Mouse (Mus musculus) granulocyte monocyte progenitor cell, adult 5-6 weeks (primary cell): ENCODE results near the gene Enam. TPM values are rescaled to one million over a fixed set of nuclear protein-coding genes. Genes with fewer than 3 reads are reported as not detected.
A peak's percentile ranks its signal among the peaks of the same experiment; 100 is the strongest.
"Not testable (repeated sequence)": the region's sequence is repeated elsewhere in the genome, so short reads cannot be mapped to it uniquely, and the experiment has no call there.

Experiments
- ATAC-seq: replicated peaks from 2 replicates; pipeline ENCODE4 v1.8.0; 2016; ENCODE audit warnings: mild to moderate bottlenecking, moderate TSS enrichment, inconsistent platforms; ENCODE audit not compliant: poor library complexity, severe bottlenecking
- total RNA-seq, 2 experiments: library from RNA; stranded (forward) in 1 of 2; stranded (reverse) in 1 of 2; fragments of 200-712, 200-1000 nt in 1 of 2; fragments of >200 nt in 1 of 2; fragmentation: Nextera tagmentation in 1 of 2; gene quantifications; 2 replicates each; pipeline ENCODE4 v1.2.3; 2014 to 2017

Enam gene
- total RNA-seq (2014; fragmentation: Nextera tagmentation) (not detected in 2 replicates), total RNA-seq (2017) (not detected in 2 replicates)

- ATAC-seq: no peak
Measured at GRCm38 (mm10) chr5:88487675-88488074, at the start of gene Enam. Gene Enam, plus strand, starts transcription at chr5:88487975.

- ATAC-seq: no peak
Measured at GRCm38 (mm10) chr5:88455691-88456090, 32.1 kb upstream of the Enam start, which contains the start of gene Ambn. Gene Ambn, plus strand, starts transcription at chr5:88455991.

DNA sequence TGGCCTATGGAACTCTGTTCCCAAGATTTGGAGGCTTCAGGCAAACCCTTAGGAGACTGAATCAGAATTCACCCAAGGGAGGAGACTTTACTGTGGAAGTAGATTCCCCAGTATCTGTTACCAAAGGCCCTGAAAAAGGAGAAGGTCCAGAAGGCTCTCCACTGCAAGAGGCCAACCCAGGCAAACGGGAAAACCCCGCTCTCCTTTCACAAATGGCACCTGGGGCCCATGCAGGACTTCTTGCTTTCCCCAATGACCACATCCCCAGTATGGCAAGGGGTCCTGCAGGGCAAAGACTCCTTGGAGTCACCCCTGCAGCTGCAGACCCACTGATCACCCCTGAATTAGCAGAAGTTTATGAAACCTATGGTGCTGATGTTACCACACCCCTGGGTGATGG lies 20.3 kb upstream of the Enam start:
- ATAC-seq: no peak

- peak; percentile 91 for ATAC-seq
Measured at GRCm38 (mm10) chr5:88468807-88469704, 18.7 kb upstream of the Enam start.

- no peak for ATAC-seq
Measured at GRCm38 (mm10) chr5:88489004-88489403, 1.2 kb downstream of the Enam start.

- ATAC-seq: no peak
Measured at GRCm38 (mm10) chr5:88491111-88491510, 3.3 kb downstream of the Enam start.

DNA sequence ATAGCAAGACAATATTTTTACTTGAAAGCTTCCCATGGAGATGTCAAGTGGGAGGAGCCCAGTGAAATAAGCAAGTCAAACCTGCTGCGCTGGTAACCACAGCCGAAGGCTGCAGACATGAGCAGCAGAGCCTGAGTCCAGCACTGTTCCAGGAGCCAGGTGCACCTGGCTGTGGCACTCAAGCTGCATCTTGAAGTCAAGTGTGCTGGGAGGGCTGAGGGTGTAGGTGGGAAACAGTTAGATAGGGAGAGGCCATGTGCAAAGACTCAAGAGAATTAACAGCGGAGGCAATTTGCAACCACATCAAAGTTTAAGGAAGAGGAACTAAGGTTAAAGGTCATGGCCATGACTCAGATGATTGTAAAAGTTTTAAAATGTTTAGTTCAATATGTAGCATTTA lies 12.0 kb downstream of the Enam start:
- ATAC-seq: peak; percentile 63

- ATAC-seq: peak; percentile 97
Measured at GRCm38 (mm10) chr5:88508555-88508954, 20.8 kb downstream of the Enam start.

DNA sequence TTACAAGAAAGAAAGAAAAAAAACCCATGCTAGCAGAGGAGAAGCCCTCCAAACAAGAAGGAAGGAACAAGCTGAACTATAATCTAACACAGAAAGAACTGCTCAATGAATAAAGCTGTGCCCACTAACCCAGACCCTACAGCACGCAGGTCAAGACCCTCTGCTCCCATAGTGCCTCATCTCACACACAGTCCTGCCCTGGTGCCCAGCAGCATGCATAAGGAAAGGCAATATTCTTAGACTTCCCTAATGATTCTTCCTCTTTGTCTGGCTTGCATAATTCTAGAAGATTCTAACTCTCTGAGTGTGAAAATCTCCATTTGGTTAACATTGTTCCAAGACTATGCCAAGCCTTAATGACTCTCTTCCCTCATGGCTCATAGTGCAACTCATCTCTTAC lies 21.2 kb downstream of the Enam start:
- ATAC-seq: peak; percentile 91

- peak; percentile 96 for ATAC-seq
Measured at GRCm38 (mm10) chr5:88519232-88519631, 31.5 kb downstream of the Enam start.

DNA sequence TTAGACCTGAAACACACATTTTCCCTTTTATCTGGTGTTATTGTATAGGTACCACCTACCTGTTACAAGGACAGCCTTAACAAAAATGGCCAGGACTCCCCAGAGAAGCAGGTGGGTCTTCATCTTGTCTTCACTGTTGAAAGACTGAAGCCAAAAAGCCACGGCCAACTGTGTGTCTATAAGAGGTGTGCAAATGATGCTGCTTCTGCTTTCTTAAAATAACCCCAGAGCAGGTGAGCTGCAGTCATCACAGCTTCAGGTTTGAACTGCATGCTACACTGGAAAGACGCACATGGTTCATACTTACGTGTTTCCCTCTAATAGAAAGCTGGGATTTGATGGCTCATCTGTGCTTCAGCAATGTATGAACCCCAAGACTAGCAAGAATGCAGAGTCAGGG lies 39.9 kb downstream of the Enam start, which contains the start of gene Jchain:
TSS of gene Jchain (minus strand) at position 235 of the 400 bp plus-strand sequence.
- no peak for ATAC-seq

GRCm38 (mm10) chr5:88530908-88531307 lies 43.1 kb downstream of the Enam start:
- no peak for ATAC-seq

GRCm38 (mm10) chr5:88534697-88535096 lies 46.9 kb downstream of the Enam start:
- no peak for ATAC-seq

DNA sequence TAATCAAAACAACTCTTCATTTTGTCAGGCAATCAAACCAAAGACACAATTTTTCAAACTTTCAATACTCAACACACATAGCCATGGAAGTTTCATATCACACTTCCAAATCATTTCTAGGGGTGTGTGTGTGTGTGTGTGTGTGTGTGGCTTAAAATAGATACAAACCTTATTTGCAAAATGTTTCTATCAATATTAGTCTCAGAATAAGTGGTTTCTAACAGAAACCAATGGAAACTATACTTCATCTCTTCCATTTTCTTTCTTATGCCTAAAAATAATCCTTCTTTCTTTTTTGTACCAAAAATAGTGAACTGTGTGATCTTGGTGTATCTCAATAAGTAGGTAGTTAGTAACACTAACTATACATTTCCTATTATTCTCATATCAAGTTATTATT lies 53.1 kb downstream of the Enam start:
- no peak for ATAC-seq

DNA sequence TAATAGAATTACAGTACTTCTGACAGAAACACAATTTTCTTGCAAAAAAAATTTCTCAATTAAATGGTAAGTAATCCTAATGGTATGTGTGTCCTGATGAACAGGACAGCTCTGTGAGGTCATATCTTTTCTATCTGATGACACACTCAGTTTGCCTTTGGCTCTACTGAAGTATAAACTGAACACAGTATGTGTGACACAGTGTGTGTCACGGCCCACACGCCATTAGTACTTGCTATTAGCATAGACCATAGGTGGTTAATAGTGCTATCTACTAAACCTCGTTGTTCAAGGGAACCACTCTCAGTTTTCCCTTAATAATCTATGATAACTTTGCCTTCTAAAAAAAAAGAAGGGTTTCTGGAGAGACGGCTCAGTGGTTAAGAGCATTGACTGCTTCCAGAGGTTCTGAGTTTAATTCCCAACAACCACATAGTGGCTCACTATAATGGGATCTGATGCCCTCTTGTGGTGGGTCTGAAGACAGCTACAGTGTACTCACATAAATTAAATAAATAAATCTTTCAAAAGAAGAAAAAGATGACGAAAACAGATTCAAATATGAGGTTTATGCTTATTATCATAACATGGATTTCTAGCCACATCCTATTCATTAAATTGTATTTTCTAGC lies 55.0 kb downstream of the Enam start:
- peak; percentile 52 for ATAC-seq

DNA sequence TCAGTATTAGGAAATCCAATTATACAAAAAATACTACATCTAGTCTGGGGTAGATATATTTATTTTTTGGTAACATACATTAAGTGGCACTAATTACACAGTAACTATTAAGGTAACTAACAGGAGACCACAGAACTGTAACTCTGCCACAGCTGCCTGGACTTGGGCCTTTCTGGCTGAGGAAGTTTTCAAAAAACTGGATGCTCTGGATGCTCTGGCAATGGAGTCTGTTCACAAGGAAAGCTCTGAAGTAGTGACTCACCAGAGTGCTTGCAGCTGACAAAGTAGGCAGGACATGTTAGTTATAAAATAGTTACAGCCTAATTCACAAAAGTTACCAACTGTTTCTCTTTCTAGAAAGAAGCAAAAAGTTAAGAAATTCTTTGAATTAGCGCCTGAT lies 56.6 kb downstream of the Enam start:
- ATAC-seq: not testable (repeated sequence)

- no peak for ATAC-seq
Measured at GRCm38 (mm10) chr5:88545536-88545935, 57.8 kb downstream of the Enam start.

GRCm38 (mm10) chr5:88553271-88554085 lies 65.7 kb downstream of the Enam start:
- peak; percentile 19 for ATAC-seq

GRCm38 (mm10) chr5:88554086-88554886 lies 66.5 kb downstream of the Enam start, which contains the start of gene Utp3:
Gene Utp3, plus strand, starts transcription at chr5:88554462.
- ATAC-seq: peak; percentile 94
